Mouse (Mus musculus) kidney, adult 2 months (tissue): ENCODE results near the gene Ext2. TPM values are rescaled to one million over a fixed set of nuclear protein-coding genes. Genes with fewer than 3 reads are reported as not detected.

ENCODE experiments used
- DNase-seq: peaks from one replicate; pipeline ENCODE4 v3.0.0; 2021
- H3K27ac ChIP-seq: fragments of 200-500 bp; 2 replicates; pipeline ENCODE4 v1.5.1; 2012; ENCODE audit warnings: low read depth, low read length, control low read depth, inconsistent platforms; ENCODE audit not compliant: insufficient read depth
- H3K27me3 ChIP-seq: fragments of 200-500 bp; replicated peaks from 2 replicates; pipeline ENCODE4 v1.6.1; 2012; ENCODE audit warnings: mild to moderate bottlenecking, moderate library complexity, low read length, inconsistent platforms; ENCODE audit not compliant: control insufficient read depth, insufficient read depth
- H3K36me3 ChIP-seq: fragments of 200-500 bp; 2 replicates; pipeline ENCODE4 v1.6.1; 2012; ENCODE audit warnings: mild to moderate bottlenecking, moderate library complexity, low read length, inconsistent platforms; ENCODE audit not compliant: control insufficient read depth, insufficient read depth
- H3K4me1 ChIP-seq: fragments of 200-500 bp; 2 replicates; pipeline ENCODE4 v1.6.1; 2011; ENCODE audit warnings: low read length; ENCODE audit not compliant: control insufficient read depth, insufficient read depth
- H3K4me3 ChIP-seq: fragments of 200-500 bp; 2 replicates; pipeline ENCODE4 v1.5.1; 2011; ENCODE audit warnings: mild to moderate bottlenecking, low read depth, low read length, control low read depth; ENCODE audit not compliant: insufficient read depth
- CTCF ChIP-seq: fragments of 200-500 bp; conservative IDR thresholded peaks from 2 replicates; pipeline ENCODE4 v1.5.1; 2011; ENCODE audit warnings: low read depth, mild to moderate bottlenecking, control low read depth, low read length, moderate library complexity, mixed read lengths; ENCODE audit not compliant: insufficient read depth, insufficient read length
- POLR2A ChIP-seq: fragments of 200-500 bp; IDR thresholded peaks from one replicate; pipeline ENCODE4 v1.6.1; 2011; ENCODE audit warnings: low read depth, low read length, control low read depth
- WGBS: fragments of 180-500 bp; shearing (Covaris S2); methylation state at CpG from one replicate; pipeline ENCODE4 v1.1.7; 2018; 5-methylcytosine and 5-hydroxymethylcytosine counted together
- polyA plus RNA-seq: library from polyadenylated mRNA; depleted of rRNA; stranded (reverse); fragments of >200 nt; gene quantifications from 2 replicates; pipeline ENCODE4 v1.2.3, GENCODE M21; 2012

The Ext2 gene
- polyA plus RNA-seq, 1 experiment: 46.5 TPM

DNA sequence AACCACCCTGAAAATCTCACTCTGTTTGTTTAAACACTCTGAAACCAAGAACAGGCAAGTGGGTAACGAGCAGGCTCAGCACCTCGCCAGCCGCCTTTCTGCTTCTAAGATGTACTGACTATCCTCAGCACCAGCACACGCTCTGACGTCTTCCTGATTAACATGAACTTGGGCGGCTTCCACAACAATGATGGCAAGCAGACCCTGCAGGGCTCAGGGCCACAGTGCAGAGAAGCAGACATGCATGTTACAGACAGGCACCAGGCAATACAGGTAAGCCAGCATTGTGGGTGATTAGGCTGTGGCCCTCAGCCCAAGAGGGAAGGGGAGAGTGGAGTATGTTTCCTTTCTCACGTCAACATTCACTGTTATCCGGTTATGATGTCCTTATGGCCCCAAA is 14.9 kb downstream of the Ext2 start:
- no peak overlapping the region for H3K27ac ChIP-seq
- 89% methylated on average over 8 of the region's 8 CpGs for WGBS
- TF ChIP-seq POLR2A: no peak
- no peak for TF ChIP-seq CTCF
- no peak overlapping the region for H3K4me3 ChIP-seq
- DNase-seq: no peak
- no peaks in the 10 kb centered on the region for H3K27me3 ChIP-seq
- H3K4me1 ChIP-seq: no peaks in the 10 kb centered on the region
- H3K36me3 ChIP-seq: peaks cover under 1% of the 10 kb centered on the region; the same call in 1 of the 2 replicates

DNA sequence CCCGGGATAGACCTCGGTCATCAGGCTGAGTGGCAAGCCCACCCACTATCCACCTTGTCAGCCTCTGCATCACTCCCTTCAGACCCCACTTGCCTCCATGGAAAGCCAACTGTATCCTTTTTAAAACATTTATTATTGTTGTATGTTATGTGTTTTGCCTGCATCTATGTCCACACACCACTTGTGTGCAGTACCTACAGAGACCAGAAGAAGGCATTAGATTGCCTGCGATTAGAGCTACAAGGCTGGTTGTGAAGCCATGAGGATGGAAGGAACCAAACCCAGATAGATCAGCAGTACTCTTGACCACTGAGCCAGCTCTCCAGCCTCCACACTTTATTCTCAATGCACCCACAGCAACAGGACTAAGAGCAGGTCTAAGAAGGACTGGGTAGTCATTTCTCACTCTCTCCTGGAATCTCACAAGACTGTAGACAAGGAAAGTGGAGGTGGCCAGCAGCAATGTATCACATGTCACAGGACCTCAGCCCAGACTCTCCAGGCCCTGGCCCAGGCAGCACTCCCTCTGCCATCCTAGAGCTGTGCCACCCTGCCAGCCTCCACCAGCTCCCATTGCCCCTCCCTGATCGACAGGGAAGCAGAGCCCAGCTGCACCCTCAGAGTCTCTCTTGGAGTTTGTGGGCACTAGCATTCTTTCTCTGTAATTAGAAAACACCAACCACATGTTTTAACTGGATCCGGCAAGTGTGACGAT is 15.7 kb downstream of the Ext2 start:
- Histone ChIP-seq H3K36me3 (no peaks in the 10 kb centered on the region; the same call in 1 of the 2 replicates), H3K4me3 (no peak overlapping the region), H3K27me3 (no peaks in the 10 kb centered on the region), H3K27ac (no peak overlapping the region), H3K4me1 (no peaks in the 10 kb centered on the region)
- DNase-seq: no peak
- TF ChIP-seq POLR2A (no peak), CTCF (no peak)
- 92% methylated on average over 6 of the region's 6 CpGs for WGBS

DNA sequence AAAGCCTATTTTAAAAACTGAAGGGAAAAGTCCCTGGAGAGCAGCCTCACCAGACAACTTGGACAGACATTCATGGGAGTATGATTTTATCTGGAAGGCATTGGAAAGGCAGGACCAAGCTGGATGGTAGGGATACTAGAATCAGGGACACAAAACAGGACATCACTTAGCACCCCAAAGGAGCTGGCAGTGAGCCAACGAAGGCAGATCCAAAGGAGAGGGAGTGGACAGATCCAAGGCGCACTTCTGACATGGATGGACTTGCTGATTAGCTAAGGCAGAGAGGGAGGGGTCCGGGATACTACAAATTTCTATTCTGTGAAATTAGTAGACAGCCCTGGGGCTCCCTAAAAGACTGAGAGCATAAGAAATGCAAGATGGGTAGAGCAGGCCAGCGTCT is 16.8 kb downstream of the Ext2 start:
- DNase-seq: no peak
- WGBS: 88% methylated on average over 4 of the region's 4 CpGs
- no peaks in the 10 kb centered on the region for H3K4me1 ChIP-seq
- no peak for TF ChIP-seq POLR2A
- no peak for TF ChIP-seq CTCF
- no peaks in the 10 kb centered on the region; the same call in 1 of the 2 replicates for H3K36me3 ChIP-seq
- no peak overlapping the region for H3K27ac ChIP-seq
- H3K27me3 ChIP-seq: no peaks in the 10 kb centered on the region
- no peak overlapping the region for H3K4me3 ChIP-seq

DNA sequence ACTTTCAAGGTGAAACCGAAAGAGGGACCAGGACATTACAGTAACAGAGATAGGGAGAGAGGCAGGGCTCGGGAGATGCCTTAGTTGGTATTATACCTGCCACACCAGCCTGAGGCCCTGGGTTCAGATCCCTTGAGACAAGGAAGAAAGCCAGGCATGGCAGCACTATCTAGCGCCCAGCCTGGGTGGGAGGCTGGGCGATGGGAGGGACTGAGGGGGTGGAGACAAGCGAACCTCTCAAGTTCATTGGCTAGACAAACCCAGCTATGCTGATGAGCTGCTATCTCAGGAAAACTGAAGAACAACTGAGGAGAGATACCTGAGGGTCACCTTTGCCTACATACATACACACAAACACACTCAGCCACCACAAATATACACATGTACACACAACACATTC is 17.3 kb downstream of the Ext2 start:
- Histone ChIP-seq H3K36me3 (no peaks in the 10 kb centered on the region; the same call in 1 of the 2 replicates), H3K4me3 (no peak overlapping the region), H3K27me3 (no peaks in the 10 kb centered on the region), H3K27ac (no peak overlapping the region), H3K4me1 (no peaks in the 10 kb centered on the region)
- TF ChIP-seq CTCF: no peak
- no peak for TF ChIP-seq POLR2A
- DNase-seq: no peak
- WGBS: 94% methylated on average over 5 of the region's 5 CpGs

DNA sequence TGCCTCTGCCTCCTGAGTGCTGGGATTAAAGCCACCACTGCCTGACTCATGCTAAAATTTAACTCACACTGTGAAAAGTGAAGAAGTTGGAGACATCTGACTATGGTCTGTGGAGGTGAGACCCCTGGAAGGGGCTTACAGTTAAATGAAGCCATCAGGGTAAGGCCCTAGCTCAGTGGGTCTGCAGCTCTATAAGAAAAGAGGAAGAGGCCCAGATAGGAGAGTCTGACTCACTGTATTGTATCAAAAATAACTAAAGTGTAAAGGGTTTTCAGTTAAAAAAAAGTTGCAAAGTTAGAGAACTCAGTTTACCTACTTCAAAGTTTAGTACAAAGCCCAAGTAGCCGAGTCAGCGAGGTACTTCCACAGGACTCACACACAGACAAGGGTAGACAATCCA is 19.4 kb downstream of the Ext2 start:
- no peaks in the 10 kb centered on the region for H3K4me1 ChIP-seq
- TF ChIP-seq POLR2A (no peak), CTCF (no peak)
- no peak overlapping the region for H3K4me3 ChIP-seq
- no peak for DNase-seq
- WGBS: 95% methylated on average over 2 of the region's 2 CpGs
- no peak overlapping the region for H3K27ac ChIP-seq
- H3K27me3 ChIP-seq: no peaks in the 10 kb centered on the region
- no peaks in the 10 kb centered on the region for H3K36me3 ChIP-seq

DNA sequence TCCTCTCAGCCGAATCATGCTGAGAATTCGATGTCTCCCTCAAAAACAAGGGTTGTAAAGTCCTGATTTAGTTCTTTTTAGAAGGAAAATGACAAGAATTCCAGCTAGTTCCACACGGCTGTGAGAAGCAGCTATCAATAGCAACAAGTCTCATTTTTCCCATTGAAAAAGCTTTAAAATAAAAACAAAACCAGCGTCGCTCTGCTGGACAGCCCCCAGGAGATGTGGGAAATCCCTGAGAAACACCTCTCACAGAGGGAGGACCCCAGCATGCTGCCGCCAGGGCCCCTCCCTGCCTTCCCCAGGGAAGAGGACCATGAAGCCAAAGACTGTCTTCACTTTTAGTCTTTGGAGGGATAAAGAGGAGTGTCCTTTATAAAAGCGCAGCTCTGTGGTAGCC is 21.3 kb downstream of the Ext2 start:
- WGBS: 79% methylated on average over 7 of the region's 7 CpGs
- no peak overlapping the region for H3K4me3 ChIP-seq
- H3K27me3 ChIP-seq: no peaks in the 10 kb centered on the region
- DNase-seq: no peak
- H3K27ac ChIP-seq: no peak overlapping the region
- no peak for TF ChIP-seq POLR2A
- TF ChIP-seq CTCF: no peak
- H3K4me1 ChIP-seq: no peaks in the 10 kb centered on the region
- peaks cover 1% of the 10 kb centered on the region; the same call in 1 of the 2 replicates for H3K36me3 ChIP-seq

DNA sequence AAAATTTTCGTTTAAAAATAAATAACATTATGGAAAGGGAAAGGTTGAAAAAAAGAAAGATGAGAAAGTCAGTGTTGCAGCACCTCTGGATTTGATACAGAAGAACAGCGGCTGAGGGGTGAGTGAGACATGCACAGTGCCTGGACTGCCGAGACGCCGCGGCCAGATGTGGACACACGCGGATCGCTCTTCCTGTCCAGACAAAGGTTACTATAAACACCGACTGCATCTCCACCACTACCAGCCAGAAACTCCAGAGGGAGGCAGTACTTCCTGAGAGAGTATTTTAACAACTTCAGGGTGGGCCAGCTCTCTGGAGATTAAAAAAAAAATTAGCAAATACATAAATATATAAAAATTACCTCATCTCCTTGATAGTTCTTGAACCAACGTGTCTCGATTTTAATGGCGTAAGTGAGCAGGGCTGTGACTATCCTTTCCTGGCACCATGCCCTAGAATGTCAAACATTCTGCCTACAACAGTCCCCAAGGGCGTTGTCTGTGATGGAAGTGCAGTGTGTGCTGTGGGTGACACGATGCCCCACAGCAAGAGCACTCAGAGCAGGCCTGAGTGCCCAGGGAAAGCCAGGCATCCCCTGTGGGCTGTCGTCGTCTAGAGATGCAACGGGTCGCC is 25.1 kb downstream of the Ext2 start:
- no peaks in the 10 kb centered on the region for H3K27me3 ChIP-seq
- peaks cover 1% of the 10 kb centered on the region; the same call in 1 of the 2 replicates for H3K36me3 ChIP-seq
- no peak for DNase-seq
- H3K4me3 ChIP-seq: no peak overlapping the region
- peaks cover 3% of the 10 kb centered on the region; the same call in 1 of the 2 replicates for H3K4me1 ChIP-seq
- 67% methylated on average over 19 of the region's 19 CpGs for WGBS
- no peak for TF ChIP-seq CTCF
- H3K27ac ChIP-seq: no peak overlapping the region
